Mouse (Mus musculus): ENCODE data around the gene Rftn1. TPM values are rescaled to one million over a fixed set of nuclear protein-coding genes. Genes with fewer than 3 reads are reported as not detected.

Gene Rftn1
- polyA plus RNA-seq, 1 experiment from 2014 or later: 17.0 TPM

GRCm38 (mm10) chr17:50158565-50158964 lies 31.9 kb downstream of the Rftn1 start:
- no peak overlapping the region for H3K9ac ChIP-seq
- WGBS: 92% methylated on average over 6 of the region's 6 CpGs
- no peak for ATAC-seq (ENCODE audit: low FRiP score)
- no peaks in the 10 kb centered on the region for H3K9me3 ChIP-seq
- H3K4me1 ChIP-seq (replicated peaks): peaks cover 11% of the 10 kb centered on the region
- H3K4me3 ChIP-seq: no peak overlapping the region
- H3K27ac ChIP-seq: no peak overlapping the region
- no peaks in the 10 kb centered on the region for H3K27me3 ChIP-seq
- no peaks in the 10 kb centered on the region for H3K36me3 ChIP-seq
- no peak overlapping the region for H3K4me2 ChIP-seq

DNA sequence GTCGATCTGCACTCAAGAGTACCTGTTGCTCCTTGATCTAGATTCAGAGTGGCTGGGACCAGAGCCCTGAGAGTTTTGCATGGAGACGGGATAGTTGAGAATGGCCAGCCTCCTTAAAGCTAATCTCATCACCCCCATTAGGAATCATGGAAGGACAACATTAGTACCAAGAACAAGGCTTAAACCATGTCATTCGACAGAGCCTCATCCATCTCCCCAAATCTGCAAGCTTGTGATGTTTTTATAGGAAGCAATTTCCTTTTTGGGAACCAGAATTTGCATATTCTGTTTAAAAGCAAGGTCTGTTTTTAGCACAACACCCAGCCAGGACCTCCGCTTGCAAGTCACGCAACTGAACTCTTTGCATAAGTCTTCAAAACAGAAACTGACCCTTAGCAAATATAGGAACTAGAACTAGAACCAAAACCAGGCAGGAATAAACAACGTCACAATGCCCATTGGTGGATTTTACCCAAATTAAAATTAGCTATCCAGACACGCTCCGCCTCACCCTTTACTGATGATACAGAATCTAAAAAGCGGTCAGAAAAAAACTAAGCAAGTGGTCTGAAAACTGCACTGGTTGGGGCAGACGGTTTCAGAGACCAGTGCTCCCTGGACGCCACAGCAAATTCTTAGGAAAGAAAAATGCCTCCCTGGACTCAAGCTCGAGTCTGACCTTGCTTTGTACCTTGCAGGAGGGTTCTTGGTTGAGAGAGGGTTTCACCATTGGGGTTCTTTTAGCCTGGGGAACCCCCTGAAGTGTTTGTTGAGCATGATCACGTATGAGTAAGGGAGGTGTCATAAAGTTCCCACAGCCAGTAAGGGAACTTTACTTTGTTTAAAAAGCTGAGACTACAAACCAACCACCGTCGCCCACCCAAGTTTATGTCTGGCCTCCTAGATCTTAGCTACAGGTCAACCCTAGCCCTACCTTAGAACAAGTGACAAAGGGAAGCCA lies 33.0 kb downstream of the Rftn1 start:
- Histone ChIP-seq H3K4me1 (replicated peaks) (peaks cover 11% of the 10 kb centered on the region), H3K36me3 (no peaks in the 10 kb centered on the region), H3K4me2 (no peak overlapping the region), H3K27ac (no peak overlapping the region), H3K9me3 (no peaks in the 10 kb centered on the region), H3K27me3 (no peaks in the 10 kb centered on the region), H3K9ac (no peak overlapping the region), H3K4me3 (no peak overlapping the region)
- 93% methylated on average over 15 of the region's 15 CpGs for WGBS
- no peak for ATAC-seq (ENCODE audit: low FRiP score)

GRCm38 (mm10) chr17:50152085-50152484 lies 38.4 kb downstream of the Rftn1 start:
- Histone ChIP-seq H3K27ac (no peak overlapping the region), H3K27me3 (no peaks in the 10 kb centered on the region), H3K4me3 (no peak overlapping the region), H3K36me3 (no peaks in the 10 kb centered on the region), H3K9ac (no peak overlapping the region), H3K4me2 (no peak overlapping the region), H3K9me3 (no peaks in the 10 kb centered on the region), H3K4me1 (replicated peaks) (peaks cover 26% of the 10 kb centered on the region)
- ATAC-seq (ENCODE audit: low FRiP score): no peak
- WGBS: 91% methylated on average over 5 of the region's 5 CpGs

- Histone ChIP-seq H3K4me3 (no peak overlapping the region), H3K9me3 (no peaks in the 10 kb centered on the region), H3K27me3 (no peaks in the 10 kb centered on the region), H3K4me1 (replicated peaks) (peaks cover 26% of the 10 kb centered on the region), H3K4me2 (no peak overlapping the region), H3K9ac (no peak overlapping the region), H3K36me3 (no peaks in the 10 kb centered on the region), H3K27ac (peak overlapping the region; percentile 90)
- 0 out of 2 replicates have a peak, but pooled peaks have one; percentile 2 for ATAC-seq (ENCODE audit: low FRiP score)
- 74% methylated on average over 7 of the region's 7 CpGs for WGBS
Measured at GRCm38 (mm10) chr17:50151208-50151723, 39.2 kb downstream of the Rftn1 start.

DNA sequence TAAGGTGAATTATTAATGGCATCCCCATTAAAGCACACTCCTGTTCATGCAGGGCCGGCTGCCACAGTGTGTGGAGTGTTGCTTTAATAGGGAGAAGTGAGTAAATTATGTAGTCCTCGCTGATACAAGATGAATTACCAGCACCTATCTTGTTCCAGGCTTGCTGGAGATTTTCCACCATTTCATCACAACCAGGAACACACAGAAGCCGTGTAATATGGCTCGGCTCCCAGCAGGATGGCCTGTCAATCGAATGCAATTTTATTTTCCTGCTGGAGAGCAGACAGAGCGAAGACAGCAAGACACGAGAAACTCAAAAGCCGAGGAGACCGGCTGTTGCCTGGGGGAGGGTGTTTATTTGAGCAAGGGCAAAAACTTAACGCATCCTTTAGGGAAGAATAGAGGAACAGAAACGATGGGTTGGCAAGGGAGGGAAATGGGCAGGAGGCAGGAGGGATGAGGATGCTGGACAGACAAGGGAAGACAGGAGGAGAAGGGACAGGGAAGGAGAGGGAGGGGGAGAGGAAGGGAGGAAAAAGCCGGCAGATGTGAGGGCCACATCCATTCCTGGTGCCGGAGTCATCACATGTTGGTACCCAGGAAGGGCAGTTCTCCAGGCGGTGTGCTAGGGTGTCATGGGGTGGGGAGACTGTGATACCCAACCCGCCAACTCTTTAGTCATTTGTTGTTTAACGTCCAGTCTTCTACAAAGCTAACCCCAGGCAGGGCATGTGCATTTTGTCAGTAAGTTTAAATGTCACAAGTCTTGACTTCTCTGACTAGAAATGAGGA lies 39.9 kb downstream of the Rftn1 start:
- Histone ChIP-seq H3K4me1 (replicated peaks) (peaks cover 26% of the 10 kb centered on the region), H3K36me3 (no peaks in the 10 kb centered on the region), H3K4me2 (peak overlapping the region; percentile 26), H3K27me3 (no peaks in the 10 kb centered on the region), H3K9me3 (no peaks in the 10 kb centered on the region), H3K4me3 (no peak overlapping the region), H3K9ac (no peak overlapping the region), H3K27ac (peak overlapping the region; percentile 90)
- ATAC-seq (ENCODE audit: low FRiP score): peak; percentile 61
- WGBS: 47% methylated on average over 16 of the region's 16 CpGs

GRCm38 (mm10) chr17:50149690-50150210 lies 40.7 kb downstream of the Rftn1 start:
- WGBS: 61% methylated on average over 14 of the region's 14 CpGs
- H3K27me3 ChIP-seq: no peaks in the 10 kb centered on the region
- peaks cover 26% of the 10 kb centered on the region for H3K4me1 ChIP-seq (replicated peaks)
- H3K9ac ChIP-seq: no peak overlapping the region
- no peaks in the 10 kb centered on the region; the same call in 1 of the 2 replicates for H3K36me3 ChIP-seq
- H3K9me3 ChIP-seq: no peaks in the 10 kb centered on the region
- peak overlapping the region; percentile 26 for H3K4me2 ChIP-seq
- no peak overlapping the region for H3K4me3 ChIP-seq
- H3K27ac ChIP-seq: peak overlapping the region; percentile 90
- ATAC-seq (ENCODE audit: low FRiP score): peak; percentile 8; the same call in 1 of the 2 replicates

DNA sequence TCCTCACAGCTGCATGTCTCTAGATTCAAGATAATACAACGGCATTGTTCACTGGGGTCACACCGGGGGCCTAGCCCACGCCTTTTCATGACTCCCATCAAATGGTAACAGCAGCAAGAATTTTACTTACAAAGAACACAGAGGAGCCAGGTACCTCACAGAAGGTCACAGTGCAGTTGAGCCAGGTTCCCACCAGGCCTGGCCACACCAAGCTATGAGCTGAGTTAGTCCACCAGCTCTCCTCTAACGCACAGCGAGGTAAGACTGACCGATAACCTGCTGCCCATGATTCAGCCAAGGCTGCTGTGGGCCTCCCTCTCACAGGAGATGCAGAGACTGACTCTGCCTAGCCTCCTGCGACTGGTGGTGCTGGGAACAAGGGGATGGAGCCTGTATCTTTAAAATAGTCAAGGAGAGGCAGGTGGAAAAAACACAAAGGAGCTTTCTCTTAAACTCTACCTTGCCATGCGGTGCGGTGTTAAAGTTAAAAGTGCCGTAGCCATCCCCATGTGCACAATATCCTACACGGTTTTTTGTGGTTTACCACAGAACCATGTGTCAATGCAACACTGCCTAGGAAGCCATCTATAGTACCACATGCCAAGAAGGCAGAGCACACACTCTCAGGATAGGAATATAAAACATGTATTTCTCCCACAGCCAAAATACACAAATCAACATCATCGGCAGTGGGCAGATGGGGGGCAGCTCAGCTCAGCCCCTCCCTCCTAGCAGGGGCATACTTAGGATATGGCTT lies 42.5 kb downstream of the Rftn1 start:
- Histone ChIP-seq H3K9ac (no peak overlapping the region), H3K4me3 (no peak overlapping the region), H3K9me3 (no peaks in the 10 kb centered on the region), H3K4me2 (no peak overlapping the region), H3K27me3 (no peaks in the 10 kb centered on the region), H3K4me1 (replicated peaks) (peaks cover 26% of the 10 kb centered on the region), H3K36me3 (no peaks in the 10 kb centered on the region; the same call in 1 of the 2 replicates), H3K27ac (no peak overlapping the region)
- WGBS: 91% methylated on average over 12 of the region's 12 CpGs
- no peak for ATAC-seq (ENCODE audit: low FRiP score)

DNA sequence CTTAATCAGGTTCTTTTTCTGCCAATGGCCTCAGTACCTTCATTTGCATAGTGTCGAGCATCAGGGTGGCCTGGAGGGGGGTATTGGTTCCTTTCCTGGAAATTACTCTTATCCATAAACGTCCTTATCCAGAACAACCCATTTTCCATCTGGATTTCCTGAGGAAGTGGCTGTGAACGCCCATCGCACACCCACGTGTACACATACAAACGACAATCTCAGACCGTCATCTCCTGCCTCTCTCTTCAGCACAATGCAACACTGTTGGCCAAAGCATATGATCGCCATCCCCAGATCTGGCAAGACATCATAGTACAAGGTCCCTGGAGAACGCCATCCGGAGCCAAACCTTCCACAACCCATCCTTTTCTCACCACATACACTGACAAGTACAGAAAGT lies 47.1 kb downstream of the Rftn1 start:
- no peak for ATAC-seq (ENCODE audit: low FRiP score)
- no peaks in the 10 kb centered on the region for H3K27me3 ChIP-seq
- no peaks in the 10 kb centered on the region for H3K4me1 ChIP-seq (replicated peaks)
- H3K4me2 ChIP-seq: no peak overlapping the region
- WGBS: 91% methylated on average over 10 of the region's 10 CpGs
- H3K4me3 ChIP-seq: no peak overlapping the region
- no peak overlapping the region for H3K27ac ChIP-seq
- H3K36me3 ChIP-seq: no peaks in the 10 kb centered on the region; the same call in 1 of the 2 replicates
- no peak overlapping the region for H3K9ac ChIP-seq
- no peaks in the 10 kb centered on the region for H3K9me3 ChIP-seq

GRCm38 (mm10) chr17:50142553-50142952 lies 47.9 kb downstream of the Rftn1 start:
- WGBS: 77% methylated on average over 8 of the region's 8 CpGs
- no peak for ATAC-seq (ENCODE audit: low FRiP score)
- H3K4me2 ChIP-seq: no peak overlapping the region
- H3K4me3 ChIP-seq: no peak overlapping the region
- H3K4me1 ChIP-seq (replicated peaks): no peaks in the 10 kb centered on the region
- H3K9me3 ChIP-seq: no peaks in the 10 kb centered on the region
- H3K36me3 ChIP-seq: no peaks in the 10 kb centered on the region; the same call in 1 of the 2 replicates
- no peak overlapping the region for H3K9ac ChIP-seq
- no peak overlapping the region for H3K27ac ChIP-seq
- H3K27me3 ChIP-seq: no peaks in the 10 kb centered on the region

DNA sequence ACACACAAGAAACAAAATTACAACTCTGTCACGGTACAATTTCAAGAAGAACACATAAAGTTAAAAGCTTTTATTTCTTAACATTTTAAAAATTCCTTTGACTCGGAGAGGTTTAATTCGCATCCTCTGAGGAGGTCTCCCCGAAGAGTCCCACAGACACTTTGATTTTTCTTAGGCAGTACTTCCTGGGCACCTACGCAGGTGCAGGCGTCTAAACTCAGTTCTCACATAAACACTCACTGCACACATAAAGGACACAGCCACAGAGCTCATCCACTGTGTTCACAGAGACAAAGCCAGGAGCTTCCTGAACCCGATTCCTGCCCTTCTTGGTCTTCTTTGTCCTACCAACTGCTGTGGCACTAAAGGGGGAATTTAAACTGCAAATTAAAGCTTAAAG lies 48.3 kb downstream of the Rftn1 start:
- Histone ChIP-seq H3K36me3 (no peaks in the 10 kb centered on the region; the same call in 1 of the 2 replicates), H3K9me3 (no peaks in the 10 kb centered on the region), H3K9ac (no peak overlapping the region), H3K27me3 (no peaks in the 10 kb centered on the region), H3K4me3 (no peak overlapping the region), H3K27ac (no peak overlapping the region), H3K4me2 (no peak overlapping the region), H3K4me1 (replicated peaks) (no peaks in the 10 kb centered on the region)
- no peak for ATAC-seq (ENCODE audit: low FRiP score)
- 92% methylated on average over 7 of the region's 7 CpGs for WGBS

DNA sequence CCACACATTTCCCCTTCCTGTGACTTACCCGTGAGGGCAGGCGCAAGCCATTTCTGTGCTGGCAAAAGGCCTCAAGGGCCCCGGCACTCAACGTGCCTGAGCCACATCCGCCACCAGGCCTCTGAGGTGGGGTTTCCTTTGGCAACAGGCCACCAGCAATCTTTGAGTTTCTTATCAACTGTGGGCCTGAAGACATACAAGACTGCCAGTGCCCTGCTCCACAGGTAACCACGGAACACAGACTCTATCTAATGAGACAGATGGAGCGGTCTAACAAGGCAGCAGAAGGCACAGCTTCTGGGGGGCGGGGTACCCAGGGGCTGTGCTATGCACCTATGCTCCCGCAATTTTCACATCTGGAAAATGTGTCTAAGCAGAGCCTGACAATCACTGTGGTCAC lies 54.4 kb downstream of the Rftn1 start:
- no peaks in the 10 kb centered on the region for H3K9me3 ChIP-seq
- no peaks in the 10 kb centered on the region for H3K4me1 ChIP-seq (replicated peaks)
- no peak overlapping the region for H3K9ac ChIP-seq
- no peak overlapping the region for H3K4me3 ChIP-seq
- H3K4me2 ChIP-seq: no peak overlapping the region
- H3K27me3 ChIP-seq: no peaks in the 10 kb centered on the region
- 79% methylated on average over 9 of the region's 9 CpGs for WGBS
- ATAC-seq (ENCODE audit: low FRiP score): no peak
- H3K36me3 ChIP-seq: no peaks in the 10 kb centered on the region
- H3K27ac ChIP-seq: no peak overlapping the region

Measured in hindbrain, embryonic 13.5 days (tissue).